Mouse (Mus musculus) CD4-positive helper T cell, adult 2 months (primary cell): Measurements from ENCODE around the gene Gm7298.
"Not testable (repeated sequence)": the region's sequence is repeated elsewhere in the genome, so short reads cannot be mapped to it uniquely, and the experiment has no call there.

Source experiments
- DNase-seq: peaks from one replicate; pipeline ENCODE4 v3.0.0-alpha.2; 2012; ENCODE audit warnings: low read depth, missing footprints, low spot score

Gene Gm7298

DNA sequence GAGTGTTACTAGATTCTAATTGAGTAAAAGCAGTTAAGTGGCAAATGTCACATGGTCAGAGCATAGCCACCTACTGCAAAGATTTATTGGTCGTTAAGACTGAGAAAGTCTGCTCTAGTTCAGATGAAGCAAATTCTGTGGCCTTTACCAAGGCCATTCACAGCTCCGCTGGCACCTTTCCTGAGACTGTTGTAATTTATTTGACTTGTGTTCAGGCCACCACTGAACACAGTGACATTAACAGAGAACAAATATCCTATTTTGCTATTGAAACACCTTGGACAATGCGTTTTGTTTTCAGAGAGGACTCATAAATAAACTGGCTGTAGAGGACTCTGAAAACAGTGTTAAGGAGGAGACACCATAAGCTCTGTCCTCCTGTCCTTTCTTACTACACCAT is at the start of gene Gm7298:
TSS of gene Gm7298 (plus strand) at position 301 of the 400 bp plus-strand sequence.
- no peak for DNase-seq

- DNase-seq, result no peak
These were observed 95.3 kb downstream of the Gm7298 start for GRCm38 (mm10) chr6:121828034-121828433.

DNA sequence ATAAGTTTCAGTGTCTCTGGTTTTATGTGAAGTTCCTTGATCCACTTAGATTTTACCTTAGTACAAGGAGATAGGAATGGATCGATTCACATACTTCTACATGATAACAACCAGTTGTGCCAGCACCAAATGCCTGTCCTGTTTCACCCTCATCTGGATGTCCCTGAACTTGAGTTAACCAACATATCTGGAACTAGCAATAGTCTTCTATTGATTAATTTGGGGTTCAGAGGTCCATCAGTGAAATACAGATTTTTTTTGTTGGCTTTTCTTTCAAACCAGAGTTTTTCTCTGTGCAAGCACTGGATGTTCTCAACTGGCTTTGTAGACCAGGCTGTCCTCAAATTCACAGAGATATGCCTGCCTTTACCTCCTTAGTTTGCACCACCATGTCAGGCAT is 103.6 kb downstream of the Gm7298 start:
- no peak for DNase-seq

- DNase-seq, result not testable (repeated sequence)
These were observed 105.5 kb downstream of the Gm7298 start, which contains the start of gene Mug1 for GRCm38 (mm10) chr6:121838271-121838670. TSS of gene Mug1 (plus strand) at chr6:121838541.
